Mouse (Mus musculus) heart, adult 9 months (tissue): ENCODE measurements around the gene Gsn.

Experiments used
- DNase-seq, 2 experiments: peaks; one replicate each; pipeline ENCODE4 v3.0.0; 2022; ENCODE audit warnings: low spot score in 2 of 2

Gsn gene

GRCm38 (mm10) chr2:35255885-35256833 is at the start of gene Gsn:
Gene Gsn, plus strand, starts transcription at chr2:35256380.
- DNase-seq = peak; percentile 77 to 81

DNA sequence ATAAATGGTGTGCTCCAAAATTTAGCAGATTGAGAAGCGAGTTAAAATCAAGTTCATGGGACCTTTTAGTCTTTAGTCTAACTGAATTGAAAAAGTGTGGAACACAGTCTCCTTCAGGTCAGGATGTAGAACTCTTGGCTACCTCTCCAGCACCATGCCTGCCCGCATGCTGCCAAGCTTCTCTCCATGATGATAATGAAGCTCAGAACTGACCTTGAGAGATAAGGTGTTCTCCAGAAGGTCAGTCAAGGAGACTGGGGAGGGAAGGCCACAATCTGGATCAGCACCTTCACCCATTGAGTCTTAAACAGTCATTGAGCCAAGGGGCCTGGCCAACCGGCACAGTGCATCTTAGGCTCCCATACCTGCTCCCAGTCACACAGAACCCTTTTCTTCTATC is 49.4 kb upstream of the Gsn start:
- no peak for DNase-seq

GRCm38 (mm10) chr2:35208054-35208453 is 48.1 kb upstream of the Gsn start:
- no peak for DNase-seq

DNA sequence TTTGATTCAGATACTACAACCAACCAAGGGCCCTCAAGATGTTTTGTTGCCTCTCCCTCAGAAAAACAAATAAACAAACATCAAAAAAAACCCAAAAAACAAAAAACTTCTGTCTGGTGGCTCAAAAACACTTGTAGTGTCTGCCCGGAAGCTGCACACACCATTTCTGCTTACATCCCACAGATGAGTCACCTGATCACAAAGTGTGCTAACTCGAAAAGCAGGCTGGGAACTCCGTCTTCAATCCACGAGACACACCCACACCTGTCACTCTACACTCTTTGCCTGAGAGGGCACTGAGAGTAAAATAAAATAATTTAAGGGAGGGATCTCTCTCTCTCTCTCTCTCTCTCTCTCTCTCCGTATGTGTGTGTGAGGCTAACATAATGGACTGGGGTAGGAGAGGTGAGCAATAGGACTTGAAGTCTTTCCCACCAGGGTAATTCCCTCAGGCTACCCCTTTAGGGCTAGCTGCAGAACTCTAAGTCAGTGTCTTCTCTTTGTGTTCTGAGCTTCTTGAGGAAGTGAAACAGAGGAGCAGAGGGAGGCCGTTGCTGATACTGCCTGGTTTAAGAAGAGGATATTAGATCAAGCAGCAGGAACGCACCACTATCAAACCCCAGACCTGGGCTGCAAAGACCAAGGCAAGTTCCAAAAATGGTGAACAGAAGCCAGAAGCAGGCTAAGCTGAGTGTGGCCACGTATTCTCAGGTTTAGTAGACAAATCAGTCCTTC is 47.1 kb upstream of the Gsn start:
- no peak for DNase-seq

DNA sequence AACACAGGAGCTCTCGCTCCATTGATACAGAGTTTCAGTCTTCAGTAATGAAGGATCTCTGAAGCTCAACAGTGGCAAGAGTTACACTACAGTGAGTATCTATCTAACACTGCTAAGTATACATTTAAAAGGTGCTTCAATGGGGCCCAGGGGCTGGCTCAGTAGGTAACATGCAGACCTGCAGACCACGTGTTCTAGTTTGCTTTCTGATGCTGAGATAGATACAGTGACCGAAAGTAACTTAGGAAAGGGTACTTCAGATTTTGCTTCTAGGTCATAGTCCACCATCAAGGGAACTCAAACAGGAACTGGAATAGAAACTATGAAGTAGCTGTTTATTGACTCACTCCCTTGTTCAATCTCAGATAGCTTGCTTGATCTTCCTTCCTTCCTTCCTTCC is 44.5 kb upstream of the Gsn start:
- no peak for DNase-seq

DNA sequence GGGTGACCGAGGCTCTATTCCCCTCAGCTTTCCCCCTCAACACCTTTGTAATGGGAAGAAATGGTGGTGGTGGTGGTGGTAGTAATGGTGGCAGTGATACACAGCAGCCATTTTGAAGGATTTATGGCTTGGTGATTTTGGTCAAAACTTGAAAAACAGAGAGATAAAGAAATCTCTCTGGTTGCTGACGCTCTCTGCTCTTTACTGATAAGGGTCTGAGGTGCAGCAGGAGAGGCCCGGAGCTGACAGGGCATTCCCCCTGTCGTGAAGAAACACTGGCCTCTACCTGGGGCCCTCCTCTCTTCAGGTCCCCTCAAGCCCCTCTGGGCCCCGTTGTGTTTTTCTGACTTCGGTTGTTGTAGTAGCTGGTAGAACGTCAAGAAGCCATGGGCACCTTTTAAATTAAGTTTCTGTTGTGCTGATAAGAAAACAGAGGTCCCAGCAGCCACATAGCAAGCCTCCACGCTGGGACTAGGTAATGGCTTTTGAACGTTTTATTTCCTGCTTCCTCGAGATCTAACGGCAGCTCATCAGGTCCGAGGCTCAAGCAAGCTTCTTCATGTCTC is 42.8 kb upstream of the Gsn start:
- no peak for DNase-seq

DNA sequence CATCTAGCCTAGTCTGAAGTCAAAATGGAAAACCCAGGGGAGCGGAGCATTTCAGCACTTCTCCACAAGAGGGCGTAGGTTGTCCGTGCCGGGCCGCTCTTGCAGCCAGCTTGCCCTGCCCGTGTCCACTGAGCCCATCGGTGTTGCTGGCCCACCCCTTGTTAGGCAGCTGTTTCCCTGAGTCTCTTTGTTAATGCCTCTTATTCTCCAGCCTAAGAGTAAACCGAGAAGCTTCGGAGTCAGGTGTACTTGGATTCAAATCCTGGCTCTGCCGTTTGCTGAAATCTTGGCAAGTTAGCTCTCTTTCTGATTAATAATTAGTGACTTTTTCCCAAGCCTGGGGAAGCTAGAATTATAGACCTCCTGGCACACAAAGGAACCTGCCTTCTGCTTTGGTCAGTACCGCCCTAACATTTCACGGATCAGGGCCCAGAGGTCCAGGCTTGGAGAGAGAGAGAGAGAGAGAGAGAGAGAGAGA is 41.3 kb upstream of the Gsn start:
- peak; percentile 56 to 78 for DNase-seq

DNA sequence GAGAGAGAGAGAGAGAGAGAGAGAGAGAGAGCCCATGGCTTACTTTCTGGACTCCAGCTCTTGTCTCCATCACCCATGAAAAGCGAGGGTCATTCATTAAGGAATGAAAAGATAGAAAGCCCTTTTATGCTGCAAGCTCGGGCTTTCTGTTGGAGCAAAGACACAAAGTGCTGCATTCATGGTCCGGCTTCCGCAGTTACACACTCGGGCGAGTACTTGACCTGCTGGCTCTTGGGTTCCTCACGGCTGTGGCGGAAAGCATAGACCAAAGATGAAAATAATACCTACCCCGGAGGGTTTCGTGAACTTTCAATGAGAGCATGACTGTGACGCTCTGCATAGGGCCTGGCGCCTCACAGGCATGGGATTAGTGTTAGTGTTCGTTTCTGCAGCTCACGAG is 40.8 kb upstream of the Gsn start:
- DNase-seq = no peak

DNA sequence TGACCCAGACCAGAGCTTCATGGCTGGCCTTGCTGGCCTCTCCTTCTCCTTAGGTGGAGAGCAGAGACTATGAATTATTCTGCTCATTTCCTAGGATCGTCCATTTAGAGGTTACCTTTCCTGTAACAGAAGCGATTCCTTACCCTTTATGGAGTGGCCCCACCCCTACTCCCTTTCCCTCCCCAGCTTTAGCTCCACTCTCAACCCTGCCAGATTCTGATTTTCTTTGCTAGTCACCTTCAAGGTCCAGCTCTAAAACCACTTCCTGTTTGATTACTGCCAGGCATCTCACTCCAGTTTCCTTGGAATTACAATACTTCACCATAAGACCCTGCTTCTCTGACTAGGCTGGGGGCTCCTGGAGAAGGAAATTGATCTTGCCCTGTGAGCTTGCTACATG is 39.5 kb upstream of the Gsn start:
- no peak for DNase-seq

DNA sequence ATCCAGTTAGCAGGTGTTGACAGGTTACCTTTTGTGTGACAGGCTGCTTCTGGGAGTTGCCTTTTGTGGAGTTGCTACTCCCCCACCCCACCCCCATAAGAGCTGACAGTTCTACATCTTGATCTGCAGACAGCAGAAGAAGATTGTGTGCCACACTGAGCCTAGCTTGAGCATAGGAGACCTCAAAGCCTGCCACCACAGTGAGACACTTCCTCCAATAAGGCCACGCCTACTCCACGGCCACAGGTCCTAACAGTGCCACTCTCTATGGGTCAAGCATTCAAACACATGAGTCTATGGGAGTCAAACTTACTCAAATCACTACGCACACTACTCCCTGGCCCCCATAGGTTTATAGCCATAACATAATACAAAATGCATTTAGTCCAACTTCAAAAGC is 37.4 kb upstream of the Gsn start:
- DNase-seq = no peak

- no peak for DNase-seq
Observed at GRCm38 (mm10) chr2:35222822-35223391, 33.3 kb upstream of the Gsn start.

GRCm38 (mm10) chr2:35224285-35224684 is 31.9 kb upstream of the Gsn start:
- no peak for DNase-seq

DNA sequence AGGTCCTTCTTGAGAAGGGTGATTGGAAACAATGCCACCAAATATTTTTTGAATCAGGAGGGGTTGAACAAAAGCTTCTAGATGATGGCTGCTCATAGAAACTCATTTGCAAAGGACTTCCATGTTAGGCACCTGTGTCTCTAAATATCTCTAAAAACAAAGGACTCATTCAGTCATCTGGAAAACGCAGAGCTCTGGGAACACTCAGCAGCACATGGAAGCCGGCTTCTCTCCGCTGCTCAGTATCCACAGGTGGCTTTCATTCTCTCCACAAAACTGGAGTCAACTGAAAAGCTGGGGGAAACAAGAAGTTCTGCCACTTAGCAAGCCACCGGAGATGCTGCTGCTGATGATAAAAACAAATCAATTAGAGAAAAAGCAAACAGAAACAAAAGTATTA is 28.0 kb upstream of the Gsn start:
- no peak for DNase-seq

DNA sequence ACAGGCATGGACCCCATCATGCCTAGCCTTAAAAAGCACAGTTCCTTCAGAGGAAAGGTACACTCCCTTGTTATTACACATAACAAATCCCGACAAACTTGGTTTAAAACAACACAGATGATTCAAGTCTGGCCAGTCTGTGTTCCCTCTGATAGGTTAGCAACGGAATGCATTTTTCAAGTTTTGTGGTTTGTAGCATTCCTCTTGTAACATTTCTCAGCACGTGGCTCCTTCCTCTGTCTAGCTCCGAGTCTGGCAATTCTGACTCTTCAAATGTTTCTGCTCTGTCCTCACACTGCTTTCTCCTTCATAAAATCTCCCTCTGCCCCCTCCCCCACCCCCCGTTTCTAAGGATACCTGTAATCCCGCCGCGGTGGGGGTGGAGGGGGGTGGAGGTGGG is 26.0 kb upstream of the Gsn start:
- DNase-seq = no peak

DNA sequence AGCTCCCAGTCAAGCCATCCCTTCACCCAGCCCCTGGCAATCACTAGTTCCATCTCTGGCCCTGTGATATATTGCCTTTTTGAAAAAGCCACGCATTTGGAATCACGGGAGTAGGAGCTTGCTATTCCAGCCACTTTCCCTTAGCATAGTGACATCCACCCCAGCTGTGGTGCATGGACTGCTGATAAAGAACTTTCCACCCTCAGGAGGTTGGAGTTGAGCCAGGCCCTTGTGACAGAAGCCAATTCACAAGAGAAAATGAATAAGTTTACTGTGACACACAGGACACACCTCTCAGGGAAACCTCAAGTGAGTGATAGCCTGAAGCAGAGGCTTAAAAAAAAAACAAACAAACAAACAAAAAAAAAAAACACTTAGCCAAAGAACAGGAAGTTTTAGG is 24.3 kb upstream of the Gsn start:
- peak in 1 of 2 experiments; percentile 28 for DNase-seq

DNA sequence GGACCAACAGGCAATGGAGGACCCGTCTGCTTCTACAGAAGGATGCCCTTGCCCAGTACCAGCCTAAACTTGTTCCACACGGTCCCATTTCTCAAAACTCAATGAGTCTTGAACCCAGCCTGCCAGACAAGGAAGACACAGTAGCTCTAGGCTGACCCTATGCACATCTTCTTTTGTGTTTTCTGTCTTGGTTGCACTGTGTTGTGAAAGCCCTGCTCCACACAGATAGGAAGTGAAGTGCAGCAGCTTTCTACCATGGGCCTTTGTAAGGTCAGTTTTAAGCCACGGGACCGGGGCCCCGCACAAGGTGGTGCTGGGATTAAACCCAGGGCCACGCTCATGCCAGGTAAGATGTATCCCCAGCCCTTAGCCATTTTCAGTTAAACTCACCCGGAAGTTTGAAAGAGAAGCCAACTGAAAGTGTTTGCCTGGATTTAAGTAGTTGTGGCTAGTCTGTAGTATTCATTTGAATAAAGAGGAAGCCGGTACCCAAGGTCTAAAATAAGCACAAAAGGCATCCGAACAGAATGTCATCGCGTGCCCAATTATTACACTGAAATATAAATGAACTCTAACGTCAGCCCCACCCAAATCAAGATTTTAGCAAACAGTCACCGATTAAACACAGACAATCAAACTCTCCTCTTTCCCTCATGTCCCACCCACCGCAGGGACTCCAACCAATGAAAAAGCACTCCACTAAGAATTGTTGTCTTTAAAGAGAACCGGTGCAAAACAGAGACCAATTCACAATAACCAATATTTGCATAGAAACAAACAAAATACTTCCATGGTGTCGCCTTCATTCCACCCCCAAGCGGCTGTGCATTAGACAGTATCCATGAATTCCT is 23.4 kb upstream of the Gsn start:
- DNase-seq = no peak

- DNase-seq = no peak
Observed at GRCm38 (mm10) chr2:35233898-35234297, 22.3 kb upstream of the Gsn start.

DNA sequence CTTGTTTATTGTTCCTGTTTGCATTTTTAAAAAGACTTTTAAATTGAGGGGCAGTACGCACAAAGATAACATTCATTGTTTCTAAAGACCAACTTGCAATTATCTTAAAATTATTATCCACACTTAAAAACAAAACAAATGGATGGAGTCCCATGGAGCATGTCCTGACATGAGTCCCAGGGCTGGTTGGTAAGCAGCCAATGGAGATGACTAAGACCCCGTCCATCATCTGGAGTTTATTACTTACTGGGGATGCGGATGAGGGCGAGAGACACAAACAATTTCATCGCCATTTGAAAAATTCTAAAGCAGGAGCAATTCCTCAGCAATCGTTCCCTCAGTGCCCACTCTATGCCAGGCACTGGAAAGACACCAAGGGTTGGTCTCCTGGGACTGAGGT is 21.2 kb upstream of the Gsn start:
- DNase-seq = no peak

GRCm38 (mm10) chr2:35244241-35244640 is 11.9 kb upstream of the Gsn start:
- DNase-seq = no peak

DNA sequence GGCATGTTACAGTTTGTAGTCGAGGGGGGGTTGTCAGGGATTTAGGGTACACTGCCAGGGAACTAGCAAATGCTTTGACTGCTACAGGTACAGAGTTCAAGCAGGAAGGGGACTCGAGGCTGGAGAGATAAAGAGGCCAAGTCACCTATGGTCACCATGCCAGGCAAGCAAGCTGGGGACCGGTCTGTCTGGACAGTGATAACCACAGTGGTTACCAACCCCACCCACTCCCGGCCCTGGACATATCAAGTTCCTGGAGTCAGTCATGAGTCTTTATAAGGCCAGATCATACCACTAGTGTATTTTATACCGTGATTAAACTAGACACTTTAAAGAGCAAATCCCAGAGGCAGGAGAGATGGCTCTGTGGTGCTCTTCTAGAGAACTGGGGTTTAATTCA is 8.4 kb upstream of the Gsn start:
- DNase-seq = no peak

DNA sequence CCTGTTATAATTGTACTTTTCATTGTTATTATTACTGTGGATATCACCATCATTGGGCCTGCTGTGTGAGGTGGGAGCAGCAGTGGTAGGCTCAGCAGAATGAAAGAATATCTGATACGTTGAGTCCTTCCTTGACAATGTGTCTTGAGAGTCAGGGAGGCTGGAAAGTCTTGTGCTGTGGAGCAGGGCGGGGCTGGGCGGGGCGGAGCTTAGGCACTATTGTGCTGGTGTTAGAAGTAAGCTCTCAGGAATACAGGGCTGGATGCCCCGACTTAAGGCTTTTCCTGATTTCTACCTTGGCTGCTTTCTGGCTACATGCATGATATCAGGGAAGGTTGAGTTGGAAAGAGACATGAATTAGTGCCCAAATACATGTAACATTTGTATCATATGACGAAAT is 3.4 kb upstream of the Gsn start:
- no peak for DNase-seq
